Mouse (Mus musculus) stomach, postnatal 0 days (tissue): Measurements from ENCODE around the gene Car9. TPM values are rescaled to one million over a fixed set of nuclear protein-coding genes. Genes with fewer than 3 reads are reported as not detected.

Experiments used
- ATAC-seq: fragments of 200-750 bp; cut with Nextera tagmentation; 2 replicates; pipeline ENCODE4 v1.8.0; 2017; ENCODE audit not compliant: low FRiP score, low TSS enrichment
- DNase-seq: peaks from one replicate; pipeline ENCODE4 v3.0.0-alpha.2; 2016; ENCODE audit warnings: low spot score
- H3K27ac ChIP-seq: fragments of 300-500 bp; sonication (generic); replicated peaks from 2 replicates; pipeline ENCODE4 v1.5.1; 2014; ENCODE audit warnings: mild to moderate bottlenecking, control low read depth
- H3K27me3 ChIP-seq: fragments of 300-500 bp; sonication (generic); 2 replicates; pipeline ENCODE4 v1.6.1; 2014; ENCODE audit warnings: low read length; ENCODE audit not compliant: control insufficient read depth, insufficient read depth
- H3K36me3 ChIP-seq: fragments of 300-500 bp; sonication (generic); 2 replicates; pipeline ENCODE4 v1.6.1; 2014; ENCODE audit warnings: low read length, mixed read lengths; ENCODE audit not compliant: control insufficient read depth, insufficient read depth
- H3K4me1 ChIP-seq: fragments of 300-500 bp; sonication (generic); replicated peaks from 2 replicates; pipeline ENCODE4 v1.6.1; 2014; ENCODE audit warnings: antibody characterized with exemption; ENCODE audit not compliant: control insufficient read depth, insufficient read depth
- H3K4me2 ChIP-seq: fragments of 300-500 bp; sonication (generic); replicated peaks from 2 replicates; pipeline ENCODE4 v1.6.1; 2014; ENCODE audit warnings: low read depth, mild to moderate bottlenecking, control low read depth, moderate library complexity
- H3K4me3 ChIP-seq: fragments of 300-500 bp; sonication (generic); 2 replicates; pipeline ENCODE4 v1.5.1; 2014; ENCODE audit warnings: low read depth, low read length, control low read depth
- H3K9ac ChIP-seq: fragments of 300-500 bp; sonication (generic); 2 replicates; pipeline ENCODE4 v1.6.1; 2014; ENCODE audit warnings: mild to moderate bottlenecking, low read length, control low read depth, mixed read lengths
- H3K9me3 ChIP-seq: fragments of 300-500 bp; sonication (generic); 2 replicates; pipeline ENCODE4 v1.6.1; 2016; ENCODE audit warnings: low read length; ENCODE audit not compliant: control insufficient read depth
- CTCF ChIP-seq: IDR thresholded peaks from 2 replicates; pipeline ENCODE4 v1.5.1; 2016; ENCODE audit warnings: antibody characterized with exemption, low read depth, mild to moderate bottlenecking, moderate library complexity
- EP300 ChIP-seq: optimal IDR thresholded peaks from 2 replicates; pipeline ENCODE3; 2016; ENCODE audit warnings: antibody characterized with exemption
- WGBS: fragments of 180-500 bp; shearing (Covaris S2); extraction: QIAGEN DNeasy Blood & Tissue Kit; methylation state at CpG from one replicate; pipeline ENCODE4 v1.1.7; 2014; 5-methylcytosine and 5-hydroxymethylcytosine counted together
- polyA plus RNA-seq: library from polyadenylated mRNA; unstranded; fragments of >200 nt; fragmentation: Nextera tagmentation; extraction: Ambion mirVana; gene quantifications from 2 replicates; pipeline ENCODE4 v1.2.1, GENCODE M21; 2015

The Car9 gene
- polyA plus RNA-seq, 1 experiment from 2014 or later, result 3.1 TPM

DNA sequence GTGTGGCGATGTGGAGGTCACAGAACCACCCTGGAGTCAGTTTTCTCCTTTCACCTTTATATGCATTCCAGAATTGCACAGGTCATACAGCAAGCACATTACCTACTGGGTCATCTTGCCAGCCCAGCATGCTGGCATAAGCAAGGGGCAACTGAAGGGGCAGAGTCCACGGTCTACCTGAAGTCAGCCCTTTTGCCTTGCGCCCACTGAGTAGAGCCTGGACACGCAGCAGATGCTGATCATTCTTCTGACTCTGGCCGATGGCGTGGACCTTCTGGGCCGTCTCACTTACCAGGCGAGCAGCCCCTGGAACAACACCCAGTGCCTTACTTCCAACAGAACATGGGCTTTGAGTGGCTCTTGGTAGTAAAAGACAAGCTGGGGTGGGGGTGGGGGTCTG, 9.4 kb upstream of the Car9 start:
- Histone ChIP-seq H3K4me2 (no peak overlapping the region), H3K27ac (0 out of 2 replicates have a peak overlapping the region, but pooled peaks have one; percentile 4), H3K27me3 (no peaks in the 10 kb centered on the region), H3K4me3 (no peak overlapping the region), H3K4me1 (0 out of 2 replicates have a peak, but pooled peaks cover 5% of the 10 kb centered on the region), H3K9ac (no peak overlapping the region), H3K9me3 (no peaks in the 10 kb centered on the region), H3K36me3 (no peaks in the 10 kb centered on the region)
- ATAC-seq (no peak), DNase-seq (no peak)
- WGBS, result 93% methylated on average over 8 of the region's 8 CpGs
- TF ChIP-seq CTCF, result no peak
- no peak for TF ChIP-seq EP300

GRCm38 (mm10) chr4:43497946-43498345, 8.8 kb upstream of the Car9 start:
- H3K27me3 ChIP-seq, result no peaks in the 10 kb centered on the region
- H3K36me3 ChIP-seq, result no peaks in the 10 kb centered on the region
- H3K9me3 ChIP-seq, result no peaks in the 10 kb centered on the region
- H3K4me1 ChIP-seq, result 0 out of 2 replicates have a peak, but pooled peaks cover 5% of the 10 kb centered on the region
- H3K4me3 ChIP-seq, result no peak overlapping the region
- DNase-seq, result no peak
- H3K4me2 ChIP-seq, result peak overlapping the region; percentile 80
- 0 out of 2 replicates have a peak overlapping the region, but pooled peaks have one; percentile 4 for H3K27ac ChIP-seq
- TF ChIP-seq EP300 (no peak), CTCF (no peak)
- H3K9ac ChIP-seq, result no peak overlapping the region
- 58% methylated on average over 4 of the region's 4 CpGs for WGBS
- ATAC-seq, result no peak

GRCm38 (mm10) chr4:43498983-43499382, 7.8 kb upstream of the Car9 start:
- no peak overlapping the region for H3K27ac ChIP-seq
- WGBS, result 12% methylated on average over 8 of the region's 8 CpGs
- no peak for DNase-seq
- no peak for ATAC-seq
- no peaks in the 10 kb centered on the region for H3K36me3 ChIP-seq
- H3K27me3 ChIP-seq, result no peaks in the 10 kb centered on the region
- peak overlapping the region; percentile 54 for H3K4me3 ChIP-seq
- H3K4me2 ChIP-seq, result peak overlapping the region; percentile 80
- 0 out of 2 replicates have a peak, but pooled peaks cover 5% of the 10 kb centered on the region for H3K4me1 ChIP-seq
- peak overlapping the region; percentile 58 for H3K9ac ChIP-seq
- no peaks in the 10 kb centered on the region for H3K9me3 ChIP-seq
- TF ChIP-seq EP300 (no peak), CTCF (peak; percentile 61)

- H3K27ac ChIP-seq, result no peak within 1 kb of the TSS
- 0 out of 2 replicates have a peak, but pooled peaks cover 5% of the 10 kb centered on the region for H3K4me1 ChIP-seq
- H3K36me3 ChIP-seq, result no peaks in the 10 kb centered on the region
- ATAC-seq (peak; percentile 84), DNase-seq (peak; percentile 91)
- H3K27me3 ChIP-seq, result no peaks in the 10 kb centered on the region
- TF ChIP-seq EP300 (no peak), CTCF (no peak)
- peak within 1 kb of the TSS; percentile 54 for H3K4me3 ChIP-seq
- peak within 1 kb of the TSS; percentile 80 for H3K4me2 ChIP-seq
- peak within 1 kb of the TSS; percentile 58 for H3K9ac ChIP-seq
- WGBS, result 6% methylated on average over 50 of the region's 50 CpGs
- H3K9me3 ChIP-seq, result no peaks in the 10 kb centered on the region
These were observed 7.1 kb upstream of the Car9 start, which contains the start of gene Arhgef39 for GRCm38 (mm10) chr4:43499407-43500333. Arhgef39 (minus strand) TSS chr4:43499695.

GRCm38 (mm10) chr4:43503041-43503440, 3.7 kb upstream of the Car9 start:
- Histone ChIP-seq H3K4me2 (no peak overlapping the region), H3K4me1 (peaks cover 5% of the 10 kb centered on the region; the same call in 1 of the 2 replicates), H3K9ac (no peak overlapping the region), H3K36me3 (no peaks in the 10 kb centered on the region), H3K4me3 (no peak overlapping the region), H3K27ac (no peak overlapping the region), H3K27me3 (no peaks in the 10 kb centered on the region), H3K9me3 (no peaks in the 10 kb centered on the region)
- ATAC-seq (no peak), DNase-seq (no peak)
- TF ChIP-seq CTCF, result no peak
- no peak for TF ChIP-seq EP300
- 73% methylated on average over 2 of the region's 2 CpGs for WGBS

GRCm38 (mm10) chr4:43503506-43503905, 3.3 kb upstream of the Car9 start:
- Histone ChIP-seq H3K27me3 (no peaks in the 10 kb centered on the region), H3K4me2 (no peak overlapping the region), H3K9ac (no peak overlapping the region), H3K9me3 (no peaks in the 10 kb centered on the region), H3K36me3 (no peaks in the 10 kb centered on the region), H3K27ac (no peak overlapping the region), H3K4me1 (peaks cover 5% of the 10 kb centered on the region; the same call in 1 of the 2 replicates), H3K4me3 (no peak overlapping the region)
- DNase-seq (no peak), ATAC-seq (no peak)
- TF ChIP-seq EP300 (no peak), CTCF (no peak)
- 72% methylated on average over 6 of the region's 6 CpGs for WGBS
